Mouse (Mus musculus): ENCODE measurements around the gene Macrod2. TPM values are rescaled to one million over a fixed set of nuclear protein-coding genes. Genes with fewer than 3 reads are reported as not detected.
A peak's percentile ranks its signal among the peaks of the same experiment; 100 is the strongest.

The Macrod2 gene
- total and polyA plus RNA-seq, 2 experiments from 2014 or later: 5.5 to 17.4 TPM

GRCm38 (mm10) chr2:142254566-142254965 is 1859.5 kb downstream of the Macrod2 start:
- H3K4me1 ChIP-seq (ENCODE audit: control insufficient read depth, insufficient read depth): no peaks in the 10 kb centered on the region
- ATAC-seq (ENCODE audit: insufficient read depth, low read depth): no peak
- DNase-seq (ENCODE audit: low spot score): no peak
- H3K4me2 ChIP-seq (ENCODE audit: low read depth, low read length): no peak overlapping the region
- no peak overlapping the region for H3K27ac ChIP-seq (ENCODE audit: low read depth)
- no peak overlapping the region for H3K9ac ChIP-seq (replicated peaks; ENCODE audit: low read depth, low read length)
- 76% methylated on average over 6 of the region's 6 CpGs for whole genome bisulfite sequencing
- 0 out of 2 replicates have a peak, but pooled peaks cover 3% of the 10 kb centered on the region for H3K27me3 ChIP-seq (ENCODE audit: control insufficient read depth, insufficient read depth, low read length)
- no peaks in the 10 kb centered on the region for H3K9me3 ChIP-seq (replicated peaks; ENCODE audit: control insufficient read depth, low read length)
- no peak for TF ChIP-seq EP300 (IDR thresholded peaks at IDR 0.05; ENCODE audit: low read depth)
- no peak for TF ChIP-seq CTCF (IDR thresholded peaks at IDR 0.05; ENCODE audit: low read depth)
- no peak overlapping the region for H3K4me3 ChIP-seq (ENCODE audit: low read depth, low read length)
- H3K36me3 ChIP-seq (replicated peaks; ENCODE audit: control insufficient read depth, insufficient read depth, low read length): no peaks in the 10 kb centered on the region

GRCm38 (mm10) chr2:142257501-142257900 is 1862.4 kb downstream of the Macrod2 start:
- H3K36me3 ChIP-seq (replicated peaks; ENCODE audit: control insufficient read depth, insufficient read depth, low read length): no peaks in the 10 kb centered on the region
- no peak overlapping the region for H3K4me3 ChIP-seq (ENCODE audit: low read depth, low read length)
- ATAC-seq (ENCODE audit: insufficient read depth, low read depth): no peak
- 0 out of 2 replicates have a peak, but pooled peaks cover 3% of the 10 kb centered on the region for H3K27me3 ChIP-seq (ENCODE audit: control insufficient read depth, insufficient read depth, low read length)
- DNase-seq (ENCODE audit: low spot score): no peak
- H3K27ac ChIP-seq (ENCODE audit: low read depth): no peak overlapping the region
- no peak overlapping the region for H3K9ac ChIP-seq (replicated peaks; ENCODE audit: low read depth, low read length)
- H3K4me1 ChIP-seq (ENCODE audit: control insufficient read depth, insufficient read depth): no peaks in the 10 kb centered on the region
- H3K9me3 ChIP-seq (replicated peaks; ENCODE audit: control insufficient read depth, low read length): no peaks in the 10 kb centered on the region
- TF ChIP-seq CTCF (IDR thresholded peaks at IDR 0.05; ENCODE audit: low read depth) (no peak), EP300 (IDR thresholded peaks at IDR 0.05; ENCODE audit: low read depth) (no peak)
- WGBS: 79% methylated on average over 1 of the region's 1 CpGs
- no peak overlapping the region for H3K4me2 ChIP-seq (ENCODE audit: low read depth, low read length)

- Histone ChIP-seq H3K4me3 (ENCODE audit: low read depth, low read length) (no peak overlapping the region), H3K9ac (replicated peaks; ENCODE audit: low read depth, low read length) (no peak overlapping the region), H3K36me3 (replicated peaks; ENCODE audit: control insufficient read depth, insufficient read depth, low read length) (no peaks in the 10 kb centered on the region), H3K27me3 (ENCODE audit: control insufficient read depth, insufficient read depth, low read length) (no peaks in the 10 kb centered on the region), H3K4me1 (ENCODE audit: control insufficient read depth, insufficient read depth) (no peaks in the 10 kb centered on the region), H3K9me3 (replicated peaks; ENCODE audit: control insufficient read depth, low read length) (no peaks in the 10 kb centered on the region), H3K4me2 (ENCODE audit: low read depth, low read length) (no peak overlapping the region), H3K27ac (ENCODE audit: low read depth) (no peak overlapping the region)
- ATAC-seq (ENCODE audit: insufficient read depth, low read depth) (no peak), DNase-seq (ENCODE audit: low spot score) (no peak)
- 80% methylated on average over 6 of the region's 6 CpGs for WGBS
- TF ChIP-seq EP300 (IDR thresholded peaks at IDR 0.05; ENCODE audit: low read depth) (no peak), CTCF (IDR thresholded peaks at IDR 0.05; ENCODE audit: low read depth) (no peak)
These were observed 1865.9 kb downstream of the Macrod2 start for GRCm38 (mm10) chr2:142261046-142261445.

- Histone ChIP-seq H3K4me2 (ENCODE audit: low read depth, low read length) (no peak overlapping the region), H3K4me1 (ENCODE audit: control insufficient read depth, insufficient read depth) (no peaks in the 10 kb centered on the region), H3K27ac (ENCODE audit: low read depth) (no peak overlapping the region), H3K4me3 (ENCODE audit: low read depth, low read length) (no peak overlapping the region), H3K9me3 (replicated peaks; ENCODE audit: control insufficient read depth, low read length) (no peaks in the 10 kb centered on the region), H3K27me3 (ENCODE audit: control insufficient read depth, insufficient read depth, low read length) (no peaks in the 10 kb centered on the region), H3K36me3 (replicated peaks; ENCODE audit: control insufficient read depth, insufficient read depth, low read length) (no peaks in the 10 kb centered on the region), H3K9ac (replicated peaks; ENCODE audit: low read depth, low read length) (no peak overlapping the region)
- DNase-seq (ENCODE audit: low spot score) (no peak), ATAC-seq (ENCODE audit: insufficient read depth, low read depth) (no peak)
- 76% methylated on average over 2 of the region's 2 CpGs for WGBS
- no peak for TF ChIP-seq EP300 (IDR thresholded peaks at IDR 0.05; ENCODE audit: low read depth)
- TF ChIP-seq CTCF (IDR thresholded peaks at IDR 0.05; ENCODE audit: low read depth): no peak
These were observed 1869.6 kb downstream of the Macrod2 start for GRCm38 (mm10) chr2:142264697-142265096.

GRCm38 (mm10) chr2:142267836-142268235 is 1872.7 kb downstream of the Macrod2 start:
- no peaks in the 10 kb centered on the region for H3K27me3 ChIP-seq (ENCODE audit: control insufficient read depth, insufficient read depth, low read length)
- H3K4me2 ChIP-seq (ENCODE audit: low read depth, low read length): no peak overlapping the region
- H3K27ac ChIP-seq (ENCODE audit: low read depth): no peak overlapping the region
- H3K36me3 ChIP-seq (replicated peaks; ENCODE audit: control insufficient read depth, insufficient read depth, low read length): no peaks in the 10 kb centered on the region
- 49% methylated on average over 2 of the region's 2 CpGs for WGBS
- H3K9me3 ChIP-seq (replicated peaks; ENCODE audit: control insufficient read depth, low read length): no peaks in the 10 kb centered on the region
- TF ChIP-seq CTCF (IDR thresholded peaks at IDR 0.05; ENCODE audit: low read depth) (no peak), EP300 (IDR thresholded peaks at IDR 0.05; ENCODE audit: low read depth) (no peak)
- ATAC-seq (ENCODE audit: insufficient read depth, low read depth) (no peak), DNase-seq (ENCODE audit: low spot score) (peak; percentile 5)
- no peaks in the 10 kb centered on the region for H3K4me1 ChIP-seq (ENCODE audit: control insufficient read depth, insufficient read depth)
- no peak overlapping the region for H3K9ac ChIP-seq (replicated peaks; ENCODE audit: low read depth, low read length)
- H3K4me3 ChIP-seq (ENCODE audit: low read depth, low read length): no peak overlapping the region

GRCm38 (mm10) chr2:142286761-142287160 is 1891.7 kb downstream of the Macrod2 start:
- DNase-seq (ENCODE audit: low spot score): no peak
- Histone ChIP-seq H3K4me3 (ENCODE audit: low read depth, low read length) (no peak overlapping the region), H3K4me1 (ENCODE audit: control insufficient read depth, insufficient read depth) (no peaks in the 10 kb centered on the region), H3K27me3 (ENCODE audit: control insufficient read depth, insufficient read depth, low read length) (no peaks in the 10 kb centered on the region), H3K9me3 (replicated peaks; ENCODE audit: control insufficient read depth, low read length) (no peaks in the 10 kb centered on the region), H3K36me3 (replicated peaks; ENCODE audit: control insufficient read depth, insufficient read depth, low read length) (no peaks in the 10 kb centered on the region), H3K9ac (replicated peaks; ENCODE audit: low read depth, low read length) (no peak overlapping the region), H3K4me2 (ENCODE audit: low read depth, low read length) (no peak overlapping the region), H3K27ac (ENCODE audit: low read depth) (no peak overlapping the region)
- no peak for ATAC-seq (ENCODE audit: insufficient read depth, low read depth)
- TF ChIP-seq CTCF (IDR thresholded peaks at IDR 0.05; ENCODE audit: low read depth): no peak
- no peak for TF ChIP-seq EP300 (IDR thresholded peaks at IDR 0.05; ENCODE audit: low read depth)
- 33% methylated on average over 1 of the region's 1 CpGs for WGBS
